Mouse (Mus musculus) myocyte (in vitro differentiated cells): Measurements from ENCODE around the gene Runx2.

Experiments
- CEBPB ChIP-seq: IDR thresholded peaks from 2 replicates; pipeline ENCODE4 v1.6.1; 2011; ENCODE audit warnings: mild to moderate bottlenecking, moderate library complexity; ENCODE audit not compliant: poor library complexity, insufficient read depth, severe bottlenecking
- POLR2A ChIP-seq: IDR thresholded peaks from one replicate; pipeline ENCODE4 v1.6.1; 2011; ENCODE audit warnings: low read depth, mild to moderate bottlenecking, control low read depth, moderate library complexity; ENCODE audit not compliant: insufficient read length
- SRF ChIP-seq: IDR thresholded peaks from one replicate; pipeline ENCODE4 v1.6.1; 2011; ENCODE audit warnings: low read depth; ENCODE audit not compliant: control insufficient read depth, insufficient read length
- TCF12 ChIP-seq: IDR thresholded peaks from one replicate; pipeline ENCODE4 v1.6.1; 2011; ENCODE audit warnings: mild to moderate bottlenecking, control low read depth; ENCODE audit not compliant: poor library complexity, insufficient read depth, severe bottlenecking

GRCm38 (mm10) chr17:44788982-44789747 lies 25.4 kb downstream of the Runx2 start:
- no peak for TF ChIP-seq TCF12
- TF ChIP-seq SRF, result no peak
- TF ChIP-seq CEBPB, result no peak
- no peak for TF ChIP-seq POLR2A
